Mouse (Mus musculus) c-Kit-negative CD71-positive TER-119-positive erythroid progenitor cells, embryonic 14.5 days (primary cell): ENCODE measurements around the gene Creld2.
A peak's percentile ranks its signal among the peaks of the same experiment; 100 is the strongest.
"Not testable (repeated sequence)": the region's sequence is repeated elsewhere in the genome, so short reads cannot be mapped to it uniquely, and the experiment has no call there.

Source experiments
- DNase-seq: peaks from one replicate; pipeline ENCODE4 v3.0.0-alpha.2; 2013; ENCODE audit warnings: low read depth, low spot score

The Creld2 gene

DNA sequence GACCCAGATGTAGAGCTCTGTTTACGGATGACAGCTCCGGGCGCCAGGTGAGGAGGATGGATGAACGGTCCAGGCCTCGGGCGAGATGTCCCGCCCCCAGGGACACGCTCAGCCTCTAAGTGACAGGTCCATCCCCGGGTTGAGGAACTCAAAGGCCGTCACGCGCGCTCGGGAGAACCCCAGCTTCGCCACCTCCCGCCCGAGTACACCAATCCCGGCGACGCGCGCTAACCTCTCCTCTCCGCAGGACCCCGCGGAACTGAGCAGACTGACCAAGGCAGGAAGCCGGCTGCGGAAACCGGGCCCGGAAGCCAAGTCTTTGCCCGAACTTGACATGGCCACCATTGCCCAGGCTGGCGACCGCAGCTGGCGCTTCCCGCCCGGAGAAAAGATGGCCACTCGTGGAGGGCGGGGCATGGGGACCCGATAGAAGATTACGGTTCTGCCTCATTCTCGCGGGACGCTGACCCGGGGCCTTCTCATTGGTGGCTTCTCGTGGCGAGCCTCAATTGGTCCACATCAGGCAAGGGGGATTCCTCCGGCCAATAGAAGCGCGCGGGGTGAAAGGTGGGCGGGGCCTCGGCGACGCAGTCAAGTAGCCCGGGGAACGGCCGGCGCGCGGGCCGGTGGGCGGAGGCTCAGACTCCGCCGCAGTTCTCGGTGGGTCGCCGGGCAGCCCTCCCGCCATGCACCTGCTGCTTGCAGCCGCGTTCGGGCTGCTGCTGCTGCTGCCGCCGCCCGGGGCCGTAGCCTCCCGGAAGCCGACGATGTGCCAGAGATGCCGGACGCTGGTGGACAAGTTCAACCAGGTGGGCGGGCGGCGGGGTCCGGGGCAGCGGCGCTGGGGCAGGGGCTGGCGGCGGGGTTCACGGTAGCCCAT lies at the start of gene Creld2, which contains the start of gene Alg12:
TSS of gene Creld2 (plus strand) at position 621 of the 880 bp plus-strand sequence.
TSS of gene Alg12 (minus strand) at position 293 of the 880 bp plus-strand sequence.
- peak; percentile 97 for DNase-seq

DNA sequence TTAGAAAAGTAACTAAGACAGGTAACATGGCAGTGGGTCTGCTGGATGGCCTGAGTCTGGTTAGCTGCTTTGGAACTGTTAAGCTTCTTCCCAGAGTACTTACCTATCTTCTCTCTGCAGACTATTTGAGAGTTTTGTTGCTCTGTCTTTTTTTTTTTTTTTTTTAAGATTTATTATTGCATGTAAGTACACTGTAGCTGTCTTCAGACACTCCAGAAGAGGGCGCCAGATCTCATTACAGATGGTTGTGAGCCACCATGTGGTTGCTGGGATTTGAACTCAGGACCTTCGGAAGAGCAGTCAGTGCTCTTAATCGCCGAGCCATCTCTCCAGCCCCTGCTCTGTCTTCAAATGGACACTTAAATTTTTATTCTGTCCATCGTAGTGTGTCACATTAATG lies 44.8 kb upstream of the Creld2 start:
- not testable (repeated sequence) for DNase-seq

DNA sequence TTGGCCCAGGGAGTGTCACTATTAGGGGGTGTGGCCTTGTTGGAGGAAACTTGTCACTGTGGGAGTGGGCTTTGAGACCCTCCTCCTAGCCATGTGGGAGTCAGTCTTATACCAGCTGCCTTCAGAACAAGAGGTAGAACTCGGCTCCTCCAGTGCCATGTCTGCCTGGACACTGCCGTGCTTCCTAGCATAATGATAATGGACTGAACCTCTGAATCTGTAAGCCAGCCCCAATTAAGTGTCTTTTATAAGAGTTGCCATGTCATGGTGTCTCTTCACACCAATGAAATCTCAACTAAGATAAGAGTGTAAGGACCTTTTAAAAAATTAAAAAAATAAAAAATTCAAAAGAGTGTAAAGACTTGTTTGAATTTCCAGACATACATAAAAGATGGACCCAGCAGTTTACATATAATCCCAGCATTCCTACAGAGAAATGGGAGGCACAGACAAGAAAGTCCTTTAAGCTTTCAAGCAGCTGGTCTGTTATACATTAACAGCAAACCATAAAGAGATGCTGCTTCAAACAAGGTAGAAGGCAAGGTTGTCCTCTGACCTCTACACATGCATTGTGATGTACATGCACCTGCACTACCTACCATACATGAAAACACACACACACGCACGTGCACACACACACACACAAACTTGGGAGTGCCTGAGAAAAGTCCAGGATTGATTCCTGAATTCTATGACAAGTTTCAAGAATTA lies 27.2 kb upstream of the Creld2 start:
- DNase-seq = no peak

DNA sequence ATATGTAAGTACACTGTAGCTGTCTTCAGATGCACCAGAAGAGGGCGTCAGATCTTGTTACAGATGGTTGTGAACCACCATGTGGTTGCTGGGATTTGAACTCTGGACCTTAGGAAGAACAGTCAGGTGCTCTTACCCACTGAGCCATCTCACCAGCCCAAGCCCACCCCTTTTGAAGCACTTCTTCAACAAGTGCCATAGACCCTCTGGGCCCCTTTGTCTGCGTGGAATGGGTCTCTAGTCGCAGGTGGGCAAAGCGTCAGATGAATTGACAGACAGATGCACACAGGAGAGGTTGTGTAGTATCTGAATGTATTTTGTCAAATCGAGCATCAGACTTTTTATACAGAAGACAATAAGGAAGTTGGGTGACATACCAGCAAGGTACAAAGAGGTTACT lies 24.7 kb upstream of the Creld2 start:
- DNase-seq = not testable (repeated sequence)

DNA sequence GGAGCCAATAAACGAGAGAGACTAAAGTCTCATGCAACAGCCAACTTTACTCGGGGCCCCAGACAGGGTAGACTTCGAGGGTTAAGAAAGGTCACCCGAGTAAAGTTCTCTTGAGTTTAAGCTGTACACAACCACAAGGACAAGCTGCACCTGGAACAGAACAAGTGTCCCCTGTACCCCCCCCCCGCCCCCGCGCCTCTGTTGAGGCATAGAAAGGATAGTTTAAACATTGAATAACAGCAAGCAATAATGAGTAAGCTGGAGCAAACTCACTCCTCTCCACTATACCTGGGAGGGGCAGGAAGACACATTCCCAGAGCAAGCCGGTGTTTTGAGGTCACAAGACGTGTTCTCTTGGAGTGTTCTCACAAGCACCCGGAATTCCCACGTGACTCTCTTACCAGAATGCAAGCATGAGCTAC lies 19.5 kb upstream of the Creld2 start:
- DNase-seq = no peak

DNA sequence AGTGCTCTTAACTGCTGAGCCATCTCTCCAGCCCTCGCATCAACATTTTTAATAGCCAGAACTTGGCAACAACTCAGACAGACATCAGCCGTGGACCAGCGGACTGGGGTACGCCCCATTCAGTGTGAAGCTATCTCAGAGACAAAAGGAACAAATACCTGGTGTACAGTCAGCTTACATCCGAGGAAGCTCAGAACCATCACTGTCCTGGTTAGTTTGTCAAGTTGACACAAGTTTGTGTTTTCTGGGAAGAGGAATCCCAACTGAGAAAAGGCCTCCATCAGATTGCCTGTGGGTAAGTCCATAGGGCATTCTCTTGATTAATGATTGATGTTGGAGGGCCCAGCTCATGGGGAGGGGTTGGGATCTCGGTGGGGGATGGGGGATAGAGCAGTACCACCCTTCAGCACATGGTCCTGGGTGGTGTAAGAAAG lies 18.5 kb upstream of the Creld2 start:
- no peak for DNase-seq

DNA sequence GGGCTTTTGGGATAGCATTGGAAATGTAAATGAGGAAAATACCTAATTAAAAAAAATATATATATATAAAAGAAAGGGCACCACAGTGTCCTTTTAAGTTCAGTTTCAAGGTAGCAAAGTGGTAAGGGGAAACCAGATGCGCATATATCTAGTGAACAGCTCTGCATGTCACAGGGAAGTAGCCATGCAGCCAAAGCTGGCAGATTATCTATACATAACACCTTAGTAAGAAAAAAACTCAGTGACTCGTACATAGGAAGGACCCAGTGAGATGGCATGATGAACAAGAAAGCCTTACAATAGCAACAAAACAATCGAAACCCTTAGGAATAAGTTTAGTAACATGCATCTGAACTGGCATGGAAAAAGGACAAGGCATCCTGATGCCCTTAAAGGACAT lies 17.5 kb upstream of the Creld2 start:
- no peak for DNase-seq

DNA sequence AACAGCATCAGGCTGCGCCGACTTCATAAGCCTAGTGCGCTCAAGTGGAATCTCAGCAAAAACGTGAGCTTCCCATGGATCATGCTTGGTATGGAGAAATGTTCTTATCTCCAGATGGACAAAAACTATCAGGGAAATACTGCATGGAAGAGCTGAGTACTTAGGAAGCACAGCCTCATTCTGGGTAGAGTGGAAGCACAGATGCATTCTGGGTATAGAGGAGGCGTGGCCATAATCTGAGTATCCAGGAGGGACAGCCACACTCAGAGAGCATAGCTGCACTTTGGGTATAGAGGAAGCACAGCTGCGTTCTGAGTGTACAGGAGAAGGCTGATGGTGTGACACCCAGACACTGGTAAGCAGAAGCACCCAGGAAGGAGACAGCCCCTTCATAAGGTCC lies 17.1 kb upstream of the Creld2 start:
- DNase-seq = no peak

DNA sequence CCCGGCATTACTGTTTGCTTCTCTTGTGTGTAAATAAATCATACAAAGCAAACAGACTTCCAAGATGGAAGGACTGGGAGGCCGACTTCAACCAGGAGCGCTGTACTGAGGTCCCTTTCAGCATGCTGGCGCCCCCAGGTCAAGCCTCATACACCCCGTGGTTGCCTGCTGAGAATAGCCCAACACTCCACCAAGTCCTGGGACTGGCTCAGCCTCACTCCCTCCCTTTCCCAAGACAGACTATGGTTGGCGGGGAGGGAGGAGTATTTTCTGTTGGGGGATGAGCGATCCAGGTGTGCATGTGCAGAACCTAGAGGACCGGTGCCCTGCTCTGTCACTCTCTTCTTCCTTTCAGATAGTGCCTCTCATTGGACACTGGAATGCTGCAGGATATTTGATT lies 11.3 kb upstream of the Creld2 start:
- DNase-seq = no peak

DNA sequence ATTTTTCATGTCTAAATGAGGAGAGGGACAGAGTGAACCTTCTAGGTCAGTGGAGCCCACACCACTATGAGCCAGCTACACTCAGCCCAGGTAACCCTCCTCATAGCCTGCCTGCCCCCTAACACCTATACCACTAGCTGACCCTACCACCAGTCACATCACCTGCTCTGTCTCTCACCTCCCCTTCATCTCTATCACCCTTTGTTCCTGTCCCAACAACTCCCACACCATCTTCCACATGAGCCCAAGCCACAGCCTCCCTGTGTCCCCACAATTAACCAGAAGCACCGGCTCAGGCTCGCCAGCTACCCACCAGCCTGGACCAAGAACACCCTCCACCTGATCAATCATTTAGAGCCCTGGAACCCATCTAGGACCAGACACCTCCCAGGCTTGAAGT lies 9.1 kb upstream of the Creld2 start:
- no peak for DNase-seq

DNA sequence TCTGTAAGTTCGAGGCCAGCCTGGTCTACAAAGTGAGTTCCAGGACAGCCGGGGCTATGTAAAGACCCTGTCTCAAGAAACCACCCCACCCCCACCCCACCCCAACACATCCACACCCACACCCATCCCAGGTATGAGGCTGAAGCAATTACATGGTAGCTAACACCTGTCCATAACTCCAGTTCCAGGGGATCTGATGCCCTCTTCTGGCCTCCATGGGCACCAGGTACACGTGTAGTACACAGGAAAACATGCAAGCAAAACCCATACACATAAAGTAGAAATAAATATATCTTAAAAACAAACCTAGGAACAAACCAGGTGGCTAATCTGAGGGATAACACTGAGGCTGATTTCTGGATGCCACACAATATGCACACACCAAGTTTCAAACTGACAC lies 6.2 kb upstream of the Creld2 start:
- DNase-seq = no peak

DNA sequence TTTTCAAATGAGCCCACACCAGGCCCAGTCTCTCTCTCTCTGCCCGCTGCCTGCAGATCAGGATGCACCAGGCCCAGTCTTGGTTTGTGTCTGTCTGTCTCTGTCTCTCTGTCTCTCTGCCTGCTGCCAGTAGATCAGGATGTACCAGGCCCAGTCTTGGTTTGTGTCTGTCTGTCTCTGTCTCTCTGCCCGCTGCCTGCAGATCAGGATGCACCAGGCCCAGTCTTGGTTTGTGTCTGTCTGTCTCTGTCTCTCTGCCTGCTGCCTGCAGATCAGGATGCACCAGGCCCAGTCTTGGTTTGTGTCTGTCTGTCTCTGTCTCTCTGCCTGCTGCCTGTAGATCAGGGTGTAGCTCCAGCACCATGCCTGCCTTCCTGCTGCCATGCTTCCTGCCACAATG lies 5.6 kb upstream of the Creld2 start:
- DNase-seq = not testable (repeated sequence)

DNA sequence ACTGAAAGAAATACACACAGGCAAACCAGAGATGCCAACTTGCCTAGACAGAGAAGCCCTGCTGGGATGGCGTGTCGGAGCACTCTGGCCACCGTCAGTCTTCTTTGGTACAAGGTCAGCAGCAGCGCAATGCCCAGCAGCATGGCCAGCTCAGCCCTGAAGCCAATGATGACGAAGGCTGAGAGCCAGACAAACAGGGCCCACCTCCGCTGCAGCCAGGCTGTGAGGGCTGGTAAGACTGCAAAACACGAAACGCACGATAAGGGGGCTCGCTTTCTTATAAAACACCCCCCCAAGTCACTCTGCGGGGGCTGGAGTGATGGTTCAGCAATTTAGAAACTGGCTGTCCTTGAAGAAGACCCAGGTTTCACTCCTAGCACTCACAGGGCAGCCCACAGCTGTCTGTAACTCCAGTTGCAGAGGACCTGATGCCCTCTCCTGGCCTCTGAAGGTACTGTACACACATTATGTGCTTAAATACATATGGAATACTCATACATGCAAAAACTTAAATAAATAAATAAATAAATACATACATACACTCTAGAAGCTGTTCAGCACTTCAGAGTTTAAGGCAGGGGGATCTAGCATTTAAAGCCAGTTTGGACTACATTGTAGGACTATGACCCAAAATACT lies 4.9 kb upstream of the Creld2 start:
- no peak for DNase-seq

DNA sequence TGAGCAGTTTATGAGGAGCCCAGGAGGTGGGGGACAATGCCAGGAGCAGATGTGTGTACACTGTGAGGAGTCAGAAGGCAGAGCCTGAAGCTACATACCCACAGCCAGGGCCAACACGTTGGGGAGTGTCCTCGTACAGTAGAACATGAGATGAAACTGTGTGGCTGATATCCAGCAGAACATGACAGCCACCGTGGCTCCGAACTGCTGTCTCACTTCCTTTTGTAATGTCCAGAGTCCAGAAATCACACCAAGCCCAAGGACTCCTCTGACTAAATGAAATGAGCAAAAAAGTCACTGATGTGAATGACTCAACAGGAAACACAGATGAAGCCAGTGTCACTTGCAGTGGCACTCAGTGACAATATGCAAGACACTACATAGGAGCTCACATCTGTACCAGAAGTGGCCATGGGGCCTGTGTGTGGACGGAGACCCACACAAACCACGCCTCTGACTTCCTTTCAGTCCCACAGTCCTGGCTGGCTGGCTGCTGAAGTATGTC lies 4.2 kb upstream of the Creld2 start:
- DNase-seq = no peak

DNA sequence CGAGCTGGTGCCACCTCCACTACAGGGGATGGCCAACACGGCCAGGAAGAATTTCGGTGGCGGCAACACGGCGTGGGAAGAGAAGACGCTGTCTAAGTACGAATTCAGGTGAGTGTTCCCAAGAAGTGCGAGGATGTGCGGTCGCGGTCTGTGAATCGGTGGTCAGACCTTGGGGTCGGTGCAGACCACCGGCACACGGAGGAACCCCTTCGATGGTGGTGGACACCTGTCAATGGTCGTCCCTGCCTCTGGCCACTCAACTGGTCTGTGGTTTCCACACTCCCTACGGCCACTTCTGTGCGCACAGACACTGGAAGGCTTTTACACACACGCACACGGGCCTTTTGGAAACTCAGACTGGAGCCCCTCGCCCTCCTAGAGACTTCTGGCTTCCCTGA lies 459 bp downstream of the Creld2 start:
- DNase-seq = no peak

DNA sequence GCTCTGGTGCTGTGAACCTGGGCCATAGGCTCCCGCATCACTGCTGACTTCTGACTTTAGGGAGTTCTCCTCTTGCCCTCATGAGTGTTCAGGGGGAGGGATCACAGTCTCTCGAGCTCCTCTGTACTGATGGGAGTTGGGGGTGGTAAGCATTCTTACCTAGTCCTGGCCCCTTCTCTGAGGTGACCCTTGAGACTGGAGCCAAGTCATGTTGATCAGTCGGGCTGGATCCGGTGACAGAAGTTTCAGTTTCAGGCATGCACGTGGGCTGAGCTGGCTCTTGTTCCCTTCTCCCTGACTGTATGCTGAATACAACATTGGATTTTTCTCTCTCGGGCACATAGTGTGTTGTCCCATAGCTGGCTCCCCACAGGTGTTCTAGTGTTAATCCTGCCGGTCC lies 2.0 kb downstream of the Creld2 start:
- DNase-seq = no peak

DNA sequence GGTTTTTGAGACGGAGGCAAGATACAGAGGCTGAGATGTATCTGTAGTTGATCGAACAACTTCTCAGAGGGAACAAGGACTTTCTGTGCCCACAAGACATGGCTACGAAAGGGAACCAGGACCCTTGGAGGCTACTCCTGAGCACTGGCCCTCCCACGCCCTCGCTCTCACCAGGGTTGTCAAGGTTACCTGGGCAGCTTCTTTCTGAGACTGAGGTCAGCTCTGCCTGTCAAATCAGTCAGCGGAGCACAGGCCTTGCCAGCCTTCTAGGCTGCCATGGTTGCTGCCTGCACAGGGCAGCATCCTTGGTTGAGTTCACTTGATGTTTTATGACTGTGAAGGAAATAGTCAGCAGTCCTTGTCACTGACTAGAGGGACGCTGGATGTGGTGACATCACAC lies 3.1 kb downstream of the Creld2 start:
- no peak for DNase-seq

DNA sequence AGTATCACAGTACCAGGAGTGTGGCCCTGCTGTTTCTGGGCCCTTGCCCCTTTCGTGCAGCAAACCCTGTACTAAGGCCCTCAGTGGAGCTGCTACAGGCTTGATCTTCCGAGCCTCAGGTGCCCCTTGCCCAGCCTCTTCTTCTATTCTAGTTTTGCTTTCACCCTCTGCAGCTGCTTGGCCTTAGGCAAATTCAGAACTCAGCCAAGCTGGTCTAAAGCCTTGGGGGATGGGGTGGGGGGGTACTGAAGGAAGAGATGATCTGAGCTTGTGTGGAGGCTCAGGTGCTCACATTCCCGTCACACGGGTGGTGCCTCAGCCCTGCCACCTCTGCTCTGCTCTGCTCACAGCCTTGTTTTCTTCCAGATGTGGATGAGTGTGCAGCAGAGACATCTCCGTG lies 3.9 kb downstream of the Creld2 start:
- no peak for DNase-seq

DNA sequence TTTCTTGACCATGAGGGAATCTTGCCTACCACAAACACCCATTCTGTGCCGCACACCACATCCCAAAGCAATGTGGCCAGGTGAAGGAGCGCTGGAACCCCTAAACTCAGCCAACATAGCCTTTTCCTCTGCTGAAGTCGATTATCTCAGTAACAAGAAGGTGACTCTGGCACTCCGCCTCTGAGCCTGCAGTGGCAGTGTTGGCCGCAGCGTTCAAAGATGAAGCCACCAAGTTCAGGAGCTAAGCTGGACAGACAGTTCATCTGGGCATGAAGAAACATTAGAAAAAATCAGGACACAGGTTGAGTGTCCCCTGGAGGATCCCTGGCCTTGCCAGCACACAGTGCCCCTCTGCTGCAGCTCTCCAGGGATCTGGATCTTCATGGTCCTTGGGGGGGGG lies 8.0 kb downstream of the Creld2 start:
- no peak for DNase-seq

DNA sequence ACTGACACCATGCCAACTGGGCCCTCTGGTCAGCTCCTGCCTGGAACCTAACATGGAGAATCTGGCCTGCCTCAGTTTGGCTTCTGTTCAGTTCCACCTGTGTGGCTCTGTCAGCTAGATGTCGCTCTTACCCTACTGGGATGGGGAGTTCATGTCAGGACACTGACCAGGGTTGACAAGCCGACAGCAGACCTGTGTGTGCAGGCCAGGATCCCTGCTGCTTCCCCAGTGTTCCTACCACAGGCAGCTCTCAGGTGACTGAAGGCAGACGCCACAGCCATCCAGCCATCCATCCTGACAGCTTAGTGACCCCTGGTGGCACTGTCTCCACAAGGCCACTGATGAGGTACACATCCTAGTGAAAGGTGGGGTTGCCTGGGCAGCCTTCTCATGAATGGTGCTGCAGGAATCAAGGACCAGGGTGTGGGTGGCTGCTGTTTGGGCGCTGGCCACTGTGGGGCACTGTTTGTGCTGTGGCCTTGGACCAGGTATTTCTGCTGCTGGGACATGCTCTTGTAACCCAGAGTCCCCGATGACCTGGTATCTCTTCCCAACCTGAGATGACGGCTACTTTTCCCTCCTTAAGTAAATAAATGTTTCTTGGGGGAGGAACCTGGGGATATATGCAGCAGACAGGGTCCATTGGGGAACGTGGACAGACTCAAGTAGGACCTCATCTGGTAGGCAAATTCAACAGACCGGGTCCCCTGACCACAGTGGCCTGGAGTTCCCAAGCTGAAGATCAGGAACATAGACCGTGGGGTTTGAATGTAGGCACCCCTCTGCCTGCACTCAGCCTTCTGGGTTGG lies 8.7 kb downstream of the Creld2 start:
- no peak for DNase-seq
